Comparison of ENCODE assay signal across 9 mouse cellular contexts in the genomic region with DNA sequence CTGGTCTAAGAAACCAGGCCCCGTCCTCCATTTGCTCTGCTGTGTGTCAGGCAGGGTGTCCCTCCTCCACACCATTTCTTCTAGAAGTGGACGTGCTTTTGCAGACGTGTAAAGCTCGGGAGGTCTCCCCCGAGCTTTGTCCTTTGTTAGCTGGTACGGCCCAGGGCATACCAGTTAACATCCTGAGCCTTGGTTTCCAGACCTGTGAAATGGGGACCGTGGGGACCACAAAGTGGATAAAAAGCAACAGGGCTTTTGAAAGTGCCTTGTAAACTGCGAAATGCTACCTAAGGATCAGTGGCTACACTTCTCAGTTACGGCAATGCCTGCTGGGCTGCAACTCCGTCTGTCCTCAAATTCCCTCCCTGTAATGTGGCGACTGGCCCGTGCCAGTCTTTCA. TPM values are rescaled to one million over a fixed set of nuclear protein-coding genes. Genes with fewer than 3 reads are reported as not detected.
A peak's percentile ranks its signal among the peaks of the same experiment; 100 is the strongest.
DNase-seq lines count a peak whose midpoint lies in the region; ATAC-seq lines count a peak whose summit lies in the region.
"Had no signal": no experiment of that assay in that cellular context is flagged by ENCODE, and none has a peak within 500 bp of the region (broad histone marks: within the 10 kb centered on the region; RNA-seq: fewer than 3 reads in every experiment).

No protein-coding gene starts in this region.

- no peak for DNase-seq in lung, postnatal 10 days
- no peak for DNase-seq in cerebellum, postnatal 10 days
- no peak for DNase-seq in thymus, postnatal 10 days (ENCODE audit: low spot score in 2 of 2)
- no peak for DNase-seq in kidney, adult 18-20 months
- DNase-seq: adrenal gland, adult 8-10 months had no signal

- H3K9me3 ChIP-seq in lung, embryonic 16.5 days (ENCODE audit: control insufficient read depth, low read length): no peaks in the 10 kb centered on the region
- no peaks in the 10 kb centered on the region for H3K9me3 ChIP-seq in forebrain, embryonic 13.5 days (replicated peaks)
- H3K9me3 ChIP-seq in limb, embryonic 12.5 days: 0 out of 2 replicates have a peak, but pooled peaks cover 4% of the 10 kb centered on the region
- no peaks in the 10 kb centered on the region for H3K9me3 ChIP-seq in stomach, embryonic 14.5 days (ENCODE audit: control insufficient read depth, low read depth, low read length)

- H3K36me3 ChIP-seq in lung, embryonic 16.5 days (ENCODE audit: control insufficient read depth, insufficient read depth, low read length): no peaks in the 10 kb centered on the region
- H3K36me3 ChIP-seq in forebrain, embryonic 13.5 days (ENCODE audit: poor library complexity, severe bottlenecking): no peaks in the 10 kb centered on the region
- peaks cover 10% of the 10 kb centered on the region; the same call in 1 of the 2 replicates for H3K36me3 ChIP-seq in limb, embryonic 12.5 days
- H3K36me3 ChIP-seq in stomach, embryonic 14.5 days (ENCODE audit: control insufficient read depth, insufficient read depth, low read length): no peaks in the 10 kb centered on the region

- WGBS in lung, embryonic 16.5 days: 11% methylated on average over 12 of the region's 12 CpGs
- 4% methylated on average over 12 of the region's 12 CpGs for WGBS in forebrain, embryonic 13.5 days
- 4% methylated on average over 12 of the region's 12 CpGs for WGBS in limb, embryonic 12.5 days
- WGBS in stomach, embryonic 14.5 days: 10% methylated on average over 12 of the region's 12 CpGs

- H3K4me3 ChIP-seq in lung, embryonic 16.5 days (ENCODE audit: low read length): peak overlapping the region; percentile 66
- peak overlapping the region; percentile 58 for H3K4me3 ChIP-seq in forebrain, embryonic 13.5 days
- peak overlapping the region; percentile 73 for H3K4me3 ChIP-seq in limb, embryonic 12.5 days (replicated peaks)
- peak overlapping the region; percentile 58 for H3K4me3 ChIP-seq in stomach, embryonic 14.5 days (ENCODE audit: low read depth, low read length)

- peaks cover 64% of the 10 kb centered on the region for H3K27me3 ChIP-seq in lung, embryonic 16.5 days (ENCODE audit: control insufficient read depth, insufficient read depth, low read depth, low read length)
- H3K27me3 ChIP-seq in forebrain, embryonic 13.5 days: peaks cover 93% of the 10 kb centered on the region
- peaks cover 87% of the 10 kb centered on the region for H3K27me3 ChIP-seq in limb, embryonic 12.5 days
- H3K27me3 ChIP-seq in stomach, embryonic 14.5 days (ENCODE audit: control insufficient read depth, insufficient read depth, low read length): peaks cover 40% of the 10 kb centered on the region

- H3K4me1 ChIP-seq in lung, embryonic 16.5 days (replicated peaks; ENCODE audit: control insufficient read depth, insufficient read depth, low read length): peaks cover 7% of the 10 kb centered on the region; the same call in 1 of the 2 replicates
- peaks cover 10% of the 10 kb centered on the region for H3K4me1 ChIP-seq in forebrain, embryonic 13.5 days
- H3K4me1 ChIP-seq in limb, embryonic 12.5 days (replicated peaks): no peaks in the 10 kb centered on the region; the same call in 1 of the 2 replicates
- 0 out of 2 replicates have a peak, but pooled peaks cover 6% of the 10 kb centered on the region for H3K4me1 ChIP-seq in stomach, embryonic 14.5 days (ENCODE audit: control insufficient read depth, insufficient read depth, low read length)

- peak overlapping the region; percentile 91 for H3K9ac ChIP-seq in lung, embryonic 16.5 days (ENCODE audit: low read length)
- H3K9ac ChIP-seq in forebrain, embryonic 13.5 days: peak overlapping the region; percentile 79
- peak overlapping the region; percentile 98 for H3K9ac ChIP-seq in limb, embryonic 12.5 days (replicated peaks)
- H3K9ac ChIP-seq in stomach, embryonic 14.5 days (replicated peaks; ENCODE audit: low read depth, low read length): peak overlapping the region; percentile 90

- peak overlapping the region; percentile 70 for H3K4me2 ChIP-seq in lung, embryonic 16.5 days (ENCODE audit: low read depth, low read length)
- H3K4me2 ChIP-seq in forebrain, embryonic 13.5 days: peak overlapping the region; percentile 51
- peak overlapping the region; percentile 59 for H3K4me2 ChIP-seq in limb, embryonic 12.5 days
- H3K4me2 ChIP-seq in stomach, embryonic 14.5 days (replicated peaks; ENCODE audit: low read depth, low read length): peak overlapping the region; percentile 46

- ATAC-seq in lung, embryonic 16.5 days (ENCODE audit: low read depth): no peak
- ATAC-seq in forebrain, embryonic 13.5 days: no peak
- no peak for ATAC-seq in limb, embryonic 12.5 days (ENCODE audit: insufficient number of reproducible peaks, insufficient read depth, low FRiP score, low TSS enrichment, low read depth)
- no peak for ATAC-seq in stomach, embryonic 14.5 days (ENCODE audit: insufficient number of reproducible peaks, insufficient read depth, low FRiP score, low read depth)

- peak overlapping the region; percentile 85 for H3K27ac ChIP-seq in lung, embryonic 16.5 days (ENCODE audit: low read length)
- peak overlapping the region; percentile 36; the same call in 1 of the 2 replicates for H3K27ac ChIP-seq in forebrain, embryonic 13.5 days
- H3K27ac ChIP-seq in limb, embryonic 12.5 days: peak overlapping the region; percentile 97
- H3K27ac ChIP-seq in stomach, embryonic 14.5 days (ENCODE audit: low read length): peak overlapping the region; percentile 87

RNA-seq across cellular contexts. Expression of gene Grb10, which starts 3.2 kb away (rescaled TPM):
- 518 and 579 TPM in 2 replicates for polyA plus RNA-seq in lung, embryonic 16.5 days (2015; fragmentation: Nextera tagmentation; extraction: Ambion mirVana)
- polyA plus RNA-seq in forebrain, embryonic 13.5 days (2015; fragmentation: Nextera tagmentation; extraction: Ambion mirVana): 165 and 188 TPM in 2 replicates
- polyA plus RNA-seq in limb, embryonic 12.5 days (2016; fragmentation: Nextera tagmentation; extraction: Ambion mirVana): 546 and 599 TPM in 2 replicates
- 340 and 380 TPM in 2 replicates for polyA plus RNA-seq in stomach, embryonic 14.5 days (2014; fragmentation: Nextera tagmentation; extraction: Ambion mirVana)

Comparison
In these comparisons a context has a peak if more than half of its experiments do, and no peak if none do; other contexts are left out.
1. H3K27ac ChIP-seq: peak in every context shown above with its lines; median percentile 97 in limb, embryonic 12.5 days; 87 in stomach, embryonic 14.5 days; 85 in lung, embryonic 16.5 days; 36 in forebrain, embryonic 13.5 days.